12 mouse cellular contexts compared by ENCODE assay signal in genomic region chr14:32534137-32534536, GRCm38 (mm10). TPM values are rescaled to one million over a fixed set of nuclear protein-coding genes. Genes with fewer than 3 reads are reported as not detected.
DNase-seq lines count a peak whose midpoint lies in the region; TF ChIP-seq lines count a peak whose summit lies in the region.
"Had no signal": no experiment of that assay in that cellular context is flagged by ENCODE, and none has a peak within 500 bp of the region (broad histone marks: within the 10 kb centered on the region; RNA-seq: fewer than 3 reads in every experiment).

No protein-coding gene starts in this region.

- intact Hi-C loops in left cerebral cortex, adult 2 months (cut with DNase I): loop anchor here (2.0 to 10.0 kb wide), 3 partner anchors 53 to 771 kb away; no protein-coding TSS in a partner anchor
- intact Hi-C loops in left cerebral cortex, postnatal 25 days (cut with DNase I): loop anchor here (5.0 kb wide), 1 partner anchor 673 kb away; no protein-coding TSS in a partner anchor

- H3K27ac ChIP-seq in left cerebral cortex, adult 2 months: no peak overlapping the region
- H3K27ac ChIP-seq: forebrain, embryonic 10.5 days; neural tube, embryonic 13.5 days had no signal

- DNase-seq in left cerebral cortex, adult 2 months (ENCODE audit: extremely low spot score in 1 of 2, low spot score in 2 of 2): no peak
- DNase-seq in left cerebral cortex, postnatal 25 days (ENCODE audit: low spot score in 2 of 2): no peak
- peak; percentile 24 for DNase-seq in CD4-positive helper T cell, adult 2 months (ENCODE audit: low read depth, low spot score)
- peak; percentile 38 for DNase-seq in ES-CJ7 (ENCODE audit: low read depth, low spot score)
- DNase-seq in induced T-regulatory cell, adult 2 months (ENCODE audit: low read depth): peak; percentile 59
- DNase-seq in testis, postnatal 10 days (ENCODE audit: low spot score): no peak
- no peak for DNase-seq in cerebellum, postnatal 36 days
- DNase-seq: cerebellum, adult 8-10 months; kidney, adult 8-10 months; lung, postnatal 4 days had no signal

- no peak overlapping the region for H3K4me3 ChIP-seq in left cerebral cortex, adult 2 months
- H3K4me3 ChIP-seq: forebrain, embryonic 10.5 days; neural tube, embryonic 13.5 days had no signal

- TF ChIP-seq CTCF in left cerebral cortex, adult 2 months (IDR thresholded peaks at IDR 0.05): peak; percentile 69

RNA-seq across cellular contexts. Expression of gene Ercc6, which starts 20.8 kb away (rescaled TPM):
- 10 to 100 TPM; 21.5 to 23.3 TPM for total RNA-seq in left cerebral cortex, adult 2 months (2021)
- total RNA-seq in left cerebral cortex, postnatal 25 days (2021): 10 to 100 TPM; 20.1 to 23.4 TPM

Comparison
In these comparisons a context has a peak if more than half of its experiments do, and no peak if none do; other contexts are left out.
1. DNase-seq: peak in CD4-positive helper T cell, adult 2 months (single experiment), ES-CJ7 (single experiment) and induced T-regulatory cell, adult 2 months (single experiment); none in left cerebral cortex, adult 2 months (0 of 2), left cerebral cortex, postnatal 25 days (0 of 2), testis, postnatal 10 days (single experiment) and cerebellum, postnatal 36 days (0 of 2).